Mouse (Mus musculus) olfactory bulb, adult 2 months (tissue): ENCODE measurements at regions not wholly inside any gene's neighbourhood (a gene's known extent, or its start where the extent isn't known, plus 50 kb on each side); places are given as distances from the start of the nearest gene placed in this dataset.

Experiments
- CTCF ChIP-seq: fragments of 200-500 bp; IDR thresholded peaks from 2 replicates; pipeline ENCODE4 v1.5.1; 2012; ENCODE audit warnings: low read depth, mild to moderate bottlenecking, low read length, moderate library complexity; ENCODE audit not compliant: insufficient read depth
- POLR2A ChIP-seq: fragments of 200-500 bp; IDR thresholded peaks from 2 replicates; pipeline ENCODE4 v1.6.1; 2012; ENCODE audit warnings: mild to moderate bottlenecking, low read depth, low read length, moderate library complexity; ENCODE audit not compliant: insufficient read depth

DNA sequence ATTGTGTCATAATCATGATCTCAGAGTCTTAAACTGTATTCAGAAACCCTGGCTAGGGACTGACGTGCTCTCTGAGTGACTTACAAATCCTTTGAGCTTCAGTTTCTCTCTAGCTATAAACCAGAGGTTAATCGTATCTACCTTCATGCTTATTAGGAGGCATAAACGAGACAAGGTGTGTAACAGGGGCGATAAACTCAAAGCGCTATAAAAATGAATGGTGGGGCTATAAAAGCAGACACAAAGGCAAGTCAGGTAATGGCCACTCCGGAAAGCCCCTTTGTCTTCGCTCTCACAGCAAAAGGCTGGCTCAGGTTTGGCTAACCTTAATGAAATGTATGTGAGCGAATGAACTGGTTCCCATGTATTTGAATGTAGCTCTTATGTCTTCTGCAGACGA is 94.6 kb downstream of the Gm9817 start:
- TF ChIP-seq CTCF = no peak
- no peak for TF ChIP-seq POLR2A
